Mouse (Mus musculus) v-Abl transformed pro-B cells (cell line): Measurements from ENCODE around the gene Nfe2l3.
"Not testable (repeated sequence)": the region's sequence is repeated elsewhere in the genome, so short reads cannot be mapped to it uniquely, and the experiment has no call there.

Source experiments
- in situ Hi-C, 2 experiments: fragments of 400-800 bp; cut with MboI; formaldehyde crosslinking; loops; one replicate each; pipeline ENCODE4 v1.15.1; 2025; ENCODE audit not compliant: unreplicated experiment in 2 of 2

Nfe2l3 gene

GRCm38 (mm10) chr6:51472213-51472612 lies 39.7 kb downstream of the Nfe2l3 start:
- in situ Hi-C loops = loop anchor here (5.0 to 25.0 kb wide), 8 partner anchors 300 to 1340 kb away; partner anchors contain the start of genes Hibadh (in 2 of the 2) and Skap2 (in 2 of the 2)

GRCm38 (mm10) chr6:51479136-51479731 lies 46.8 kb downstream of the Nfe2l3 start:
- in situ Hi-C loops = loop anchor here in 1 of 2 experiments (10.0 kb wide), 3 partner anchors 536 to 1166 kb away; partner anchors contain the start of genes Hibadh and Skap2

GRCm38 (mm10) chr6:51481548-51481947 lies 49.1 kb downstream of the Nfe2l3 start:
- in situ Hi-C loops = no loop called here

- in situ Hi-C loops = no loop called here
These were observed 51.4 kb downstream of the Nfe2l3 start for GRCm38 (mm10) chr6:51483861-51484260.

GRCm38 (mm10) chr6:51484556-51484955 lies 52.1 kb downstream of the Nfe2l3 start:
- in situ Hi-C loops = not testable (repeated sequence)

DNA sequence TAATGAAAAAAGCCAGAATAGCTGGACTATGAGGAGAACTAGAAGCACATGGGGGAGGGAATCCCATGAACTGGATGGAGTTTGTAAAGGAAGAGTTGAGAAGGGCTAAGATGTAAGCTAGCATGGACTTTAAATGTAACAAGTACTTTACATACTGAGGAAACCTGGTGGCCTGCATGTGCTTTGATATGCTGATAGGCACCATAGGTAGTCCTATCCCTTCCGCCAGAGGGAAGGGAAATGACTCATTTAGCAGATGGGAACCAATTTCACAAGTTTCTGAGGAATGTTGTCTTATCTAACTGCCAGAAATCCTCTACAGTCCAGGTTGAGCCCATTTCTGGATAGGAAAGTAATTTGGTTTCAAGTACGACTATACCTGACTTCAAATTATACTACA lies 53.2 kb downstream of the Nfe2l3 start:
- in situ Hi-C loops = no loop called here

GRCm38 (mm10) chr6:51486076-51486710 lies 53.7 kb downstream of the Nfe2l3 start:
- in situ Hi-C loops = no loop called here

DNA sequence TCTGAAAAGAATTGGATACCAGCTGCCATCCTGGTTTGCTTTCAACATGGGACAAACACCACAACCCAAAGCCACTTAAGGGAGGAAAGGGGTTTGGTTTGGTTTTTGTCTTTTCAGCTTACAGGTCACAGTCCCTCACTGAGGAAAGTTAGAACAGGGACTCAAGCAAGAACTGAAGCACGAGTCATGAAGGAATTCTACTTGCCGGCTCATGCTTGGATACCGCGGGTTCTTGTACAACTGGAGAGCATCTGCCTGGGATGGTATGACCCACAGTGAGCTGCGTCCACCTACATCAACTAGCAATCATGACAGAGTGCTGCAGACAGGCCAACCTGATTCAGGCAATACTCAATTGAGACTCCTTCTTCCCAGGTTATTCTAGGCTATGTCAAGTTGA lies 54.3 kb downstream of the Nfe2l3 start:
- in situ Hi-C loops = no loop called here

- in situ Hi-C loops = no loop called here
These were observed 57.3 kb downstream of the Nfe2l3 start for GRCm38 (mm10) chr6:51489787-51490186.

- in situ Hi-C loops = no loop called here
These were observed 65.0 kb downstream of the Nfe2l3 start for GRCm38 (mm10) chr6:51497321-51498111.

GRCm38 (mm10) chr6:51505671-51506070 lies 73.2 kb downstream of the Nfe2l3 start:
- in situ Hi-C loops = no loop called here

DNA sequence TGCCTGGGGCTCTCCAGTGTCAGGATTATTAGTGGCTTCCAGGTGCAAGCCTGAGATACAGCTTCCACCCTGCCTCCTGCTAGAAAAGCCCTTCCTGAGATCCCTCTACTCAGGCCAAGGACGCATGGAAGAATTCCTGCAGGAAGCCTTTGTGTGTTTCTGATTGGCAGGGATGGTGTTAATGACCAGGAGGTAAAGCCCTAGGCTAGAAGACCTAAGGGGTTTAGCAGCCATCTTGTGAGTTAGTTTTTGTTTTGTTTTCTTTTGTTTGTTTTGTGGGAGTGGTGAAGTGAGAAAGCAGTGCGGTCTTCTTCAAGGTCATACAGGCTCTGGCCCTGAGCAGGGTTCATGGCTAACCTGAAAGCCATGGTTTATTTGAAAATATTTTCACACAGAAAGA lies 75.1 kb downstream of the Nfe2l3 start:
- in situ Hi-C loops = no loop called here
